Mouse (Mus musculus): ENCODE data around the gene St3gal6. TPM values are rescaled to one million over a fixed set of nuclear protein-coding genes. Genes with fewer than 3 reads are reported as not detected.

The St3gal6 gene
- polyA plus RNA-seq, 1 experiment from 2014 or later, result 0.86 TPM

DNA sequence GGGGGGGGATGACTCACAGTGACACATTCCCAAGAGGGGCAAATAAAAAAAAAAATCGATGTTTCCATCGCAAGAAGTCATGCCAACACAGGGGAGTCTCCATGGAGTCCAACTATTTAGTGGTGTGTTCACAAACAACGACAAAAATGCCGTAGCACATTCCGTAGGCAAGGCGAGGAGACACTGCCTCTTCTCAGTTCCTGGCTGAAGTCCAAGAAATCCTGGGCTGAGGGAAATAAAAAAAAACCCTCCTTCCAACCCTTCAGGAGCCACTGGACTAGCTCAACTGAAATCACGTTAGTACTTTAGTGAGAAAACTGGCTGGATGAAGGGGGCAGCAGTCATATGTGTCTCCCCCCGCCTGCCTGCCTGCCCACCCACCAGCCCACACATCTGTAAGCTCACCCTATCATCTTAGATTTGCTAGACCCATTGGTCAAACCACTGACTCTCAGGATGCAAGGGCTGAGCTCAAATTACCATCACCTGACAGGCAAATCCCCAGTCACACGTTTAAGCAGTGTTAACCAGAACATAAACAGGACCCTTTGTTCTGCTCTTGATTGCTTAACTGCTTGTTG is 11.8 kb downstream of the St3gal6 start:
- WGBS (ENCODE audit: missing documents), result 85% methylated on average over 9 of the region's 9 CpGs
- Histone ChIP-seq H3K79me2 (ENCODE audit: inconsistent target) (no peaks in the 10 kb centered on the region), H3K4me3 (ENCODE audit: inconsistent target) (no peak overlapping the region), H3K36me3 (ENCODE audit: inconsistent target) (no peaks in the 10 kb centered on the region), H3K27ac (no peak overlapping the region)

GRCm38 (mm10) chr16:58504945-58505344 is 19.1 kb downstream of the St3gal6 start:
- Histone ChIP-seq H3K4me3 (ENCODE audit: inconsistent target) (no peak overlapping the region), H3K79me2 (ENCODE audit: inconsistent target) (no peaks in the 10 kb centered on the region), H3K36me3 (ENCODE audit: inconsistent target) (no peaks in the 10 kb centered on the region), H3K27ac (no peak overlapping the region)

DNA sequence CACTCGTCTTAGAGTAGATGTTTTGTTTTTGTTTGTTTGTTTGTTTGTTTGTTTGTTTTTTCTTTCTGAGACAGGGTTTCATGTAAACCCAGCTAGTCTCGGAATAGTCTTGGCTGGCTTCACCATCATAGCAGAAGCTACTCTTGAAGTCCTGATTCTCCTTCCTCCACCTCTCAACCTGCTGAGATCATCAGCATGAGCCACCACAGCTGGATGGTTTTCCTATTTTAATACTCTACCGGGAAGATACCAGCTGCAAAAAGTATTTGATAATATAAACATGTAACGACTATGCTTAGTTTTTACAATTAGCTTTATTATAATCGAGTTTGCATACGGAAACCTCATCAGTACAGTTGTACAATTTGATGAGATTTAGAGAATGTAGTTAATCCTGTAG is 21.5 kb downstream of the St3gal6 start:
- Histone ChIP-seq H3K79me2 (ENCODE audit: inconsistent target) (no peaks in the 10 kb centered on the region), H3K4me3 (ENCODE audit: inconsistent target) (no peak overlapping the region), H3K27ac (peak overlapping the region; percentile 80), H3K36me3 (ENCODE audit: inconsistent target) (no peaks in the 10 kb centered on the region)
- 66% methylated on average over 6 of the region's 6 CpGs for WGBS (ENCODE audit: missing documents)

DNA sequence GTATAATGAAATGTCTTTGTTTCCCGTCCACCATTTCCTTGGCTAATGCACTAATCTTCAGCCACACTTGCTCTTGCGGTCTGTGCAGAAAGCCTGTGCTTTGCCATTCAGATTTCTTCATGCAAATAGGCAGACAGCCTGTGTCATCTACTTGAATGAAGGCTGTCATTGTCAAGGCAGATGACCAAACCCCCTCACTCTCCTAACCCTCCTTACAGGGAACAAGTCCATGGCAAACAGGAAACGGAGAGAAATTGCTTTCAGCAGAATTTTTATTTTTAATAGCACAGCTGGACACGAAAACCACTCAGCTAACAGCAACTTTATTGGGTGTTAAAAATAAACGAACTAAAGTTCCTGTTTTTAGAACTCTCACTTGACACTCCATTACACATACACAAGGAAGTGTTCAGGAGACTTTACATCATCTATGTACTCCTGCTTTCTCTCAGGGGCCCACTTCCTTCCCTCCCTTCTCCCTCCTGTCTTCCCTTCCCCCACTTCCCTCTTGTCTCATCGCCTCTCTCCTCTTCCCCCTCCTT is 22.2 kb downstream of the St3gal6 start:
- WGBS (ENCODE audit: missing documents), result 3% methylated on average over 6 of the region's 6 CpGs
- Histone ChIP-seq H3K27ac (peak overlapping the region; percentile 80), H3K4me3 (ENCODE audit: inconsistent target) (no peak overlapping the region), H3K79me2 (ENCODE audit: inconsistent target) (no peaks in the 10 kb centered on the region), H3K36me3 (ENCODE audit: inconsistent target) (no peaks in the 10 kb centered on the region)

- H3K79me2 ChIP-seq (ENCODE audit: inconsistent target), result no peaks in the 10 kb centered on the region
- H3K27ac ChIP-seq, result peak overlapping the region; percentile 62
- H3K36me3 ChIP-seq (ENCODE audit: inconsistent target), result no peaks in the 10 kb centered on the region
- no peak overlapping the region for H3K4me3 ChIP-seq (ENCODE audit: inconsistent target)
- 40% methylated on average over 5 of the region's 5 CpGs for WGBS (ENCODE audit: missing documents)
Observed at GRCm38 (mm10) chr16:58499650-58500049, 24.4 kb downstream of the St3gal6 start.

DNA sequence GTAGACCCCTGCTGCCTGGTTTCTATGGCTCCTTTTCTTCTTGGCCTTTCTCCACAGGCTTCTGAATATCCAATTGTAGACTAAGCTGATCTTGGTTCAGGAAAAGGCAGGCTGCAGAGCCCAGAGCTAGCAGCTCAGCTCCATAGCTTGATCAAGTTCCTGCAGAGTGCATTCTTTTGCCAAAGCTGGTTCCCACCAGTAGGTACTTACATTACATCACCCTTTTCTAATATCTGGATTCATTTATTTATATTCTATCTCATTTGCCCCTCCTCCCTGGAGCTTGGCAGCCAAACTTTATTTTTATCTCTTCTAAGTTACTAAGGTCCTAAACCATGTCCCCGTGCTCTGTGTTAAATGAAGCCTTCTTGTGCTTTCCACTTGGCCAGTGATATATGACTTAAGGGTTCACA is 24.9 kb downstream of the St3gal6 start:
- WGBS (ENCODE audit: missing documents), result 90% methylated on average over 1 of the region's 1 CpGs
- Histone ChIP-seq H3K79me2 (ENCODE audit: inconsistent target) (no peaks in the 10 kb centered on the region), H3K27ac (peak overlapping the region; percentile 62), H3K36me3 (ENCODE audit: inconsistent target) (no peaks in the 10 kb centered on the region), H3K4me3 (ENCODE audit: inconsistent target) (no peak overlapping the region)

GRCm38 (mm10) chr16:58497886-58498713 is 25.9 kb downstream of the St3gal6 start:
- WGBS (ENCODE audit: missing documents), result 29% methylated on average over 9 of the region's 9 CpGs
- Histone ChIP-seq H3K36me3 (ENCODE audit: inconsistent target) (no peaks in the 10 kb centered on the region), H3K27ac (peak overlapping the region; percentile 62), H3K79me2 (ENCODE audit: inconsistent target) (no peaks in the 10 kb centered on the region), H3K4me3 (ENCODE audit: inconsistent target) (no peak overlapping the region)

DNA sequence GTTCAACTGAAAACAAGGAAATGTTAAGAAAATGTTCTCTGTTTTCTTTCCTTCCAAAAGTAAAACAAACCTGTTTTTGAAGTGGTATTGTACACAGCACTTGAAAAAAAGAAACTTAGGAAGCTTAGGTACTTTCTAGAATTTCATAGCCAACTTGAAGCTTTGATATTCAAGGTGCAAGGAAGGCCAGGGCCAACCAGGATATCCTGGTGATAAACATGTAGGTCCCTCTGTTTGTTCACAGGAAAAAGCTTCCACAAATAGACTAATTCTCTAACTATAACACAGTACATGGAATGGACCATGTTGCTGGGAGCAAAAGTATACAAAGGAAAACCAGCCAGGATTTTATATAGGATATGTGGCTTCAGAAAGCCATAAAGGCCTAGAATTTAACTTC is 27.3 kb downstream of the St3gal6 start:
- no peak overlapping the region for H3K4me3 ChIP-seq (ENCODE audit: inconsistent target)
- no peaks in the 10 kb centered on the region for H3K79me2 ChIP-seq (ENCODE audit: inconsistent target)
- no peak overlapping the region for H3K27ac ChIP-seq
- H3K36me3 ChIP-seq (ENCODE audit: inconsistent target), result no peaks in the 10 kb centered on the region

DNA sequence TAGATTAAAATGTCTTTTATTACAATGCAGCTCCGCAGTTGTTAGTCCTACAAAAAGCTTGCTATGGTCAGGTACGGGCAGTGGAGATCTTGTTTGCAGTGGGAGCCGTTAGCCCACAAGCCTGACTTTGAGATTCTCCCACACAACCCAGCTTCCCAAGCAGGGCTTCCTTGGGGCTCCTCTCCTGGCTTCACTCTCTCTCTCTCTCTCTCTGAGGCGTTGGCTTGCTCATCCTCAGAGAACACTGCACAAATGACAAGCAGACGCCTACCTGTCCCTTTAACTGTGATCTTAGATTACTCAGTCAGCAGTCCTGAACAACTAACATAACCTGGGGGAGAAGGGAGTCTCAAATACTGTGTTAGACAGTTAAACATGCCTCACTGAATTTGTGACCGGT is 36.2 kb downstream of the St3gal6 start:
- Histone ChIP-seq H3K4me3 (ENCODE audit: inconsistent target) (no peak overlapping the region), H3K27ac (no peak overlapping the region), H3K79me2 (ENCODE audit: inconsistent target) (no peaks in the 10 kb centered on the region), H3K36me3 (ENCODE audit: inconsistent target) (no peaks in the 10 kb centered on the region)
- WGBS (ENCODE audit: missing documents), result 85% methylated on average over 6 of the region's 6 CpGs

- Histone ChIP-seq H3K27ac (no peak overlapping the region), H3K36me3 (ENCODE audit: inconsistent target) (no peaks in the 10 kb centered on the region), H3K79me2 (ENCODE audit: inconsistent target) (no peaks in the 10 kb centered on the region), H3K4me3 (ENCODE audit: inconsistent target) (no peak overlapping the region)
- WGBS (ENCODE audit: missing documents), result 84% methylated on average over 3 of the region's 3 CpGs
Observed at GRCm38 (mm10) chr16:58482296-58482695, 41.7 kb downstream of the St3gal6 start.

GRCm38 (mm10) chr16:58481906-58482270 is 42.2 kb downstream of the St3gal6 start:
- Histone ChIP-seq H3K4me3 (ENCODE audit: inconsistent target) (no peak overlapping the region), H3K27ac (no peak overlapping the region), H3K36me3 (ENCODE audit: inconsistent target) (no peaks in the 10 kb centered on the region), H3K79me2 (ENCODE audit: inconsistent target) (no peaks in the 10 kb centered on the region)
- WGBS (ENCODE audit: missing documents), result 63% methylated on average over 5 of the region's 5 CpGs

DNA sequence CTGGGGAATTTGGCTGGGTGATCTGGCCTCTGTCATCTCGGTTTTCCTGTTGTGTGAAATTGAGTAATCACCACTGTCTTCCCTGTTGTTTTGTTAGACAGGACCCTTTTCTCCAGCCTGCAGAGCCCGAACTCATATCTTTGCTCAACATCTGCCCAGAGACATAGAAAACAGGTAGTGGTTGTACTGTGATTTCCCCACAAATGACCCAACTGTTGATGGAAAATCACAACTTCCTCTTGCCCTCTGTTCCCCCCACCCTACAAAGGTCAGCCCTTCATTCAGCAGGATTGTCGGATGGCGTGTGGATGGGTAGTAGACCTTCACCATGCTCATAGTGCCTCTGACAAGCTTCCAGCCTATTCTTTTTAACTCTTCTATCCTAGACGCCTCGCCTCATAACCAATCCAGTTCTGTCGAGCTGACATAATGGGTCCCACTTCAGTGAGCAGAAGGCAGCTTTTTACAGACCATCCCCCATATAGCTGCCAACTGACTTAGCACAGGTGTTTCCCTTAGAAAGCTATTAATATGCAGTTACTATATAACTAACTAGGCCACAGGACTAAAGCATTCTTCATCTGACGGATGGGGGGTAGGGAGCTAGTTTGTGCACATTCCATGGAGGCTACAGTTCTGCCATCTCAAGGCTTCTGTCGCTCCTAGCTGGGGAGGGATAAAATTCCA is 42.7 kb downstream of the St3gal6 start:
- 36% methylated on average over 9 of the region's 9 CpGs for WGBS (ENCODE audit: missing documents)
- H3K36me3 ChIP-seq (ENCODE audit: inconsistent target), result no peaks in the 10 kb centered on the region

DNA sequence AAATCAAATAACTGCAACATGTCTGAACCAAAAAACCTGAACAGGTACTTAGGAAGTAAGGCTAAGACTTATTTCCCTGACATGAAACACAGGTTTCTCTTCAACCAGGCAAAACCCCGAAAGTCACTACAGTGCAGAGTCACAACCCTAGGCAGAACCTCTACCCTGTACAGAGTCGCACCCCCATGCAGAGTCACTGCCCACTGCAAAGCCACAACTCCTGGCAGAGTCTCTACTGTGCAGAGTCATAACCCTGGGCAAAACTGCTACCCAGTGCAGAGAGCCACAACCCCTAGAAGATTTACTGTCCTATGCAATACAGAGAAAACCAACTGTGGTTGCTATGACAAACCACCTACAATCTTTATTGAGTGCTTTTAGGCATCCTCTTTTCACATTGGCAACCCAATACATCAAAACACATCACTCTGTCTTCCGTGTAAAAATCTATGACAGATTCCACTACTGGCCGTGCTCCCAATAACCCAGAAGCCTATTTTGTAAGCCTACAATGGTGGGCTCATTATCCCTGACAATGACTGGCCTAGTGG is 44.1 kb downstream of the St3gal6 start:
- Histone ChIP-seq H3K36me3 (ENCODE audit: inconsistent target) (no peaks in the 10 kb centered on the region), H3K79me2 (ENCODE audit: inconsistent target) (no peaks in the 10 kb centered on the region), H3K27ac (no peak overlapping the region), H3K4me3 (ENCODE audit: inconsistent target) (no peak overlapping the region)
- whole genome bisulfite sequencing (ENCODE audit: missing documents), result 46% methylated on average over 4 of the region's 4 CpGs

More for the DNA sequence above, 42.7 kb downstream of the St3gal6 start:
- Histone ChIP-seq H3K4me3 (ENCODE audit: inconsistent target) (no peak overlapping the region), H3K79me2 (ENCODE audit: inconsistent target) (no peaks in the 10 kb centered on the region), H3K27ac (no peak overlapping the region)

DNA sequence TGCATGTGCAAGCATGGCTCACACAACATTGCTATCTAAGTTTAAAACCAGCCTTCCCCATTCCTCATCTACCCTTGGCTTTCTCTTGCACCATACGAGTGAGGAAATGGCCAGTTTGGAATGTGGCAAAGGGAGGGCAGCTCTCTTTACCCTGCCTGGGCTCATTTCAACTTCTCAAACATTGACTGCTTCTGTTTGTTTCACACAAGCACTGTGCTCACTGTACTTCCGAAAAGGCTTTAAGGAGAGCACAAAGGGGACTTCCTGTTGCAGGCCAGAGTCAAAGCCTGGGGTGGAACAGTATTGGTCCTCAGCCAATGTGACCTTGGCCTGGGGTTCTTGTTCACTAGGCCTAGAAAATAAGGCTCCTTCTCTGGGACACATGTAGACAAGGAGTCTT is 47.7 kb downstream of the St3gal6 start:
- H3K27ac ChIP-seq, result 0 out of 2 replicates have a peak overlapping the region, but pooled peaks have one; percentile 2
- no peaks in the 10 kb centered on the region for H3K79me2 ChIP-seq (ENCODE audit: inconsistent target)
- 28% methylated on average over 2 of the region's 2 CpGs for WGBS (ENCODE audit: missing documents)
- H3K4me3 ChIP-seq (ENCODE audit: inconsistent target), result no peak overlapping the region
- H3K36me3 ChIP-seq (ENCODE audit: inconsistent target), result no peaks in the 10 kb centered on the region

Data from macrophage (primary cell).